Mouse (Mus musculus) subcutaneous adipose tissue, adult 2 months (tissue): ENCODE data around the gene Bag5. TPM values are rescaled to one million over a fixed set of nuclear protein-coding genes. Genes with fewer than 3 reads are reported as not detected.

Source experiments
- polyA plus RNA-seq: library from polyadenylated mRNA; depleted of rRNA; stranded (reverse); fragments of >200 nt; gene quantifications from 2 replicates; pipeline ENCODE4 v1.2.3, GENCODE M21; 2012; ENCODE audit warnings: low replicate concordance; rRNA removed

Gene Bag5
- 13.9 and 20.3 TPM in 2 replicates for polyA plus RNA-seq

DNA sequence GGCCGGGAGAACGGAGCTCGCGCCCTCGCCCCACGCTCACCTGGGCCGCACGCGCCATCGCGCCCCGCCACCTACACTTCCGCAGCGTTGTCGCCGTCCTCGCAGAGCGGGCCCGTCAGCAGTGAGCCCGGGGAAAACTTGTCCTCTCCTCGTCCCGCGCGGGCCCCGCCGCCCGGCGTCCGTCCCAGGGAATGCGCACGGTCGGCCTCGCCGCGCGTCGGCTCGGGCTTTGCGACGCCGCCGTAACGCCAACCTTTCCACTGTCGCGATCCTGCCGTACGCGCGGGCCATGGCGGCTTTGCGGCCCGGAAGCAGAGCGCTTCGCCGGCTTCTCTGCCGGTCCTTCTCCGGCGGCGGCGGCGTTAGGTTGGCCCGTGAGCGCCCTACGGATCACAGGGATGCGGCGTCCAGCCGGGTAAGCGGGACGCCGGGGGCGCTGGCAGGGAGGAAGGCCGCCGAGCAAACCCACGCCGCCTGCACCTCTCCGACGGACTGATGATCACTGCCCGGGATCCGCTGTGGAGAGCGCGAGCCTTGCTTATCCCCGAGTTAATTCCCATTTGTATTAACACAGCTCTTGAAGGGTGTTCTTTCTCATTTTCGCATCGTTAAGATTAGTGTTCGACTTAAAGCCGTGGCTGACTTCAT, at the start of gene Bag5, which contains the start of gene Apopt1:
Bag5 (minus strand) TSS at position 254 of the 648 bp plus-strand sequence.
Apopt1 (plus strand) TSS at position 258 of the 648 bp plus-strand sequence.

DNA sequence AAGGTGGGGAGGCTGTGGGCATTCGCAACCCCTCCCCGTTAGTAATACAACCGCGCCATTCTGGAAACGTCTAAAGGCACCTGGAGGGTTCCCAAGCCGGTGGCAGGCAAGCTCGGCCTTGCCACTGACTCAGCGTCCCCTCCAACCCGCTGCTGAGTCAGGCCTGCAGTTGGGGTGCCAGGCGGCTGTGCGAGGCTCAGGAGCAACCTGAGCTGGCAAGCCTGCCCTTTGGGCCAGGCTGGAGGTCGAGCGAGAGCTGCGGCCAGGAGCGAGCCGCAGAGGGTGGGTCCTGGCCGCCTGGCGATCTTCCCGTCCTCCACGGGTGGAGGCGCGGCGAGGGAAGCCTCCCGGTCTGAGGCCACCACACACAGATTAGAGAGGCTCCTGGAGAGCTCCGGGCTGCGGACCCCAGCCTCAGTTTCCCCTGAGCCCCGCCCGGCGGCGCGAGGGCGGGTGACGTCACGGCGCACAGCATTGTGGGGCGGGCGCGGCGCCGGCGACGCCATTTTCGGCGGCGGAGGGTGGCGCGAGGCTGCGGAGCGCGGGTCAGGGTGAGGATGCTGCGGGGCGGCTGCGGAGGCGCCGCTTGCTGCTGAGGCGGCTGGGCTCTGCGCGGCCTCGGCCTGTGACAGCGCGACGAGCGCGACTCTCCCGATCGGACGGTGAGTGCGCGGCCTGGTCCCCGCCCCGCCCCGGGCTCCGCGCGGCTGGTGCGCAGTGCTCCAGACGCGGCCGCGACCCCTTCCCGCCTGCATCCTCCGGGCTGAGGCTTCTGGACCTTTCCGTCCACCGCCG, 45.5 kb upstream of the Bag5 start, which contains the start of gene Klc1:
Klc1 (plus strand) TSS at position 469 of the 795 bp plus-strand sequence.

DNA sequence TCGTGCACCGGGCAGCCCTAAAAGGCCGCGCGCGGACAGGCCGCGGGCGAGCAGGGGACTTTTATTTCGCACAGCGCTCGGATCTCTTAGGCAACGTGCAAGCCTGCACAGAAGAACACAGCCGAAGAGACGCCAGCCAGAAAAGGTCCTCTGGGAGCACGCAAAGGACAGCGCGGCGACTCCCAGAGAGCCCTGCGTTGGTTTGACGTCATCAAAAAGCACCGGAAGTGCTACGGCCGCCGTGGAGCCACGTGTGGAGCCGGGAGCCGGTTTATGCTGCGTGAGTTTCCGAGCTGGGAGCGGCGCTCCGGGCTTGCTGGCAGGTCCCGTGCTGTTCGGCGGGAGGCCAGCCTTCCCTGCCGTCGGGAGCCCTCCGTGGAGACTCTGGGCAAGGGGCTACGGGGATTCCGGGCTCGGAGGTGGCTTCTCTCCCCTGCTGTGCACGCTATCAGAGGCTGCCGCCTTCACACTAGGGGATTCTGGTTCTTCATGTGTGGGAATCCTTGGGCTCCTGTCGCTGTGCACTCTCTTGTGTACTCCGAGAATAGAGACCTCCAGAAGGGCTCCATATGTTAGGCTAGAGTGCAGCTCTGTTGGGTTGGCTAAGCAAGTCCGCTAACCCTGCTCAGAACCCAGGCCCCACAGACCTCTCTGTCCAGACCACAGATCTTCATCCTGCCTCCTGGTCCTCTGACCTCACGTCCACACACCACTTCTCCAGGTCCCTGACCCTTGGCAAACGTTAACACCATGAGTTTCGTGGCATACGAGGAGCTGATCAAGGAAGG, 35.0 kb downstream of the Bag5 start, which contains the start of gene Trmt61a:
Trmt61a (plus strand) TSS at position 224 of the 788 bp plus-strand sequence.

DNA sequence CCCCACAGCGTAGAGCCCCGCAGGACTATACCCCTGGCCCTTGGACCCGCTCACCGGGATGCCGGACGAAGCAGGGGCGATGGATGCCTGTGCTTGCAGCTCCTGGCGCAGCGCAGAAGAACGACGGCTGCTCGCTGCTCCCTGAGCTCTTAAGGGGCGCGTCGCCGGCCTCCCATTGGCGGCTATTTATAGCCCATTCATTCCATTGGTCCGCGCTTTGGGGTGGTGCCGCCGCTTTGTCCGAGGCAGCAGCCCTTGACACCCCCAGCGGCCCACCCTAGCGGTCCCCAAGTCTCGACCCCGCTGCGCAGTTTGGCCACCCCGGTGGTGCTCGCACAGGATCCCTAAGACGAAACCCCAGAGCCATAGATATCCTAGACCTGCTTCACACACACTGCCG, 40.9 kb downstream of the Bag5 start, which contains the start of gene Ckb:
Ckb (minus strand) TSS at position 163 of the 400 bp plus-strand sequence.

Other genes with a start within 250 kb of the Bag5 start
- gene Gm266, start 227.4 kb downstream of the Bag5 start, polyA plus RNA-seq, result 0.80 and 8.4 TPM in 2 replicates
- gene Eif5, start 175.2 kb downstream of the Bag5 start, polyA plus RNA-seq, result 58.2 and 98.2 TPM in 2 replicates
- 31.0 and 40.9 TPM in 2 replicates for gene Mark3, start 138.7 kb downstream of the Bag5 start, polyA plus RNA-seq
- 198 and 1,175 TPM in 2 replicates for gene Ckb, start 40.9 kb downstream of the Bag5 start, polyA plus RNA-seq
- gene Trmt61a, start 35.2 kb downstream of the Bag5 start, polyA plus RNA-seq, result 32.3 and 59.8 TPM in 2 replicates
- 47.9 and 54.2 TPM in 2 replicates for gene Apopt1, start within 50 bp of the Bag5 start, polyA plus RNA-seq
- 58.9 and 93.0 TPM in 2 replicates for gene Klc1, start 45.6 kb upstream of the Bag5 start, polyA plus RNA-seq
- 11.1 and 16.7 TPM in 2 replicates for gene Xrcc3, start 100.6 kb upstream of the Bag5 start, polyA plus RNA-seq
- 89.7 and 108 TPM in 2 replicates for gene Zfyve21, start 100.9 kb upstream of the Bag5 start, polyA plus RNA-seq
- 16.9 and 28.2 TPM in 2 replicates for gene Ppp1r13b, start 194.9 kb upstream of the Bag5 start, polyA plus RNA-seq